Mouse (Mus musculus) ES-E14 (cell line): ENCODE results near the gene Ldhb. TPM values are rescaled to one million over a fixed set of nuclear protein-coding genes. Genes with fewer than 3 reads are reported as not detected.
A peak's percentile ranks its signal among the peaks of the same experiment; 100 is the strongest.

Experiments used
- DNase-seq: peaks from one replicate; pipeline ENCODE4 v3.0.0-alpha.2; 2013; ENCODE audit warnings: low read depth, low spot score
- H3K27ac ChIP-seq: 2 replicates; pipeline ENCODE4 v1.5.1; 2012; ENCODE audit warnings: low read depth, mild to moderate bottlenecking, low read length, moderate library complexity, mixed read lengths; ENCODE audit not compliant: poor library complexity, insufficient read depth, severe bottlenecking
- H3K36me3 ChIP-seq: 2 replicates; pipeline ENCODE4 v1.6.1; 2012; ENCODE audit warnings: mild to moderate bottlenecking, low read length, moderate library complexity, mixed read lengths; ENCODE audit not compliant: control insufficient read depth, poor library complexity, insufficient read depth, severe bottlenecking
- H3K4me1 ChIP-seq, 2 experiments: fragments of 150-350 bp in 1 of 2; sonication (generic) in 1 of 2; 2 replicates each; pipeline ENCODE4 v1.6.1; 2012; ENCODE audit warnings: low read length in 2 of 2, mild to moderate bottlenecking in 1 of 2, mixed read lengths in 1 of 2; ENCODE audit not compliant: control insufficient read depth in 2 of 2, insufficient read depth in 2 of 2, poor library complexity in 1 of 2
- H3K4me3 ChIP-seq, 2 experiments: fragments of 150-350 bp in 1 of 2; sonication (generic) in 1 of 2; 2 replicates each; pipeline ENCODE4 v1.5.1; 2012; ENCODE audit warnings: low read length in 2 of 2, low read depth in 1 of 2, mild to moderate bottlenecking in 1 of 2, mixed read lengths in 1 of 2; ENCODE audit not compliant: insufficient read depth in 1 of 2, poor library complexity in 1 of 2, severe bottlenecking in 1 of 2
- H3K9ac ChIP-seq: 2 replicates; pipeline ENCODE4 v1.6.1; 2012; ENCODE audit warnings: low read depth, mild to moderate bottlenecking, low read length, mixed read lengths; ENCODE audit not compliant: poor library complexity, insufficient read depth, severe bottlenecking
- H3K9me3 ChIP-seq: fragments of 150-350 bp; sonication (generic); 2 replicates; pipeline ENCODE4 v1.6.1; 2012; ENCODE audit warnings: low read depth, mild to moderate bottlenecking, low read length; ENCODE audit not compliant: control insufficient read depth, insufficient read depth
- CHD2 ChIP-seq: IDR thresholded peaks from 2 replicates; pipeline ENCODE4 v1.6.1; 2014; ENCODE audit warnings: mild to moderate bottlenecking, low read depth, low read length, inconsistent platforms
- HCFC1 ChIP-seq: IDR thresholded peaks from 2 replicates; pipeline ENCODE4 v1.6.1; 2012; ENCODE audit warnings: low read length, inconsistent platforms, borderline replicate concordance; ENCODE audit not compliant: insufficient read depth
- MAFK ChIP-seq: IDR thresholded peaks from 2 replicates; pipeline ENCODE4 v1.6.1; 2014; ENCODE audit warnings: mild to moderate bottlenecking, low read depth, low read length, inconsistent platforms; ENCODE audit not compliant: insufficient read depth
- ZC3H11A ChIP-seq: IDR thresholded peaks from 2 replicates; pipeline ENCODE4 v1.6.1; 2012; ENCODE audit warnings: low read depth, mild to moderate bottlenecking, inconsistent platforms, low read length, borderline replicate concordance
- ZNF384 ChIP-seq: IDR thresholded peaks from 2 replicates; pipeline ENCODE4 v1.6.1; 2012; ENCODE audit warnings: low read depth, low read length, inconsistent platforms
- in situ Hi-C, 2 experiments: fragments of 600-800 bp; cut with MboI; formaldehyde crosslinking; loops; one replicate each; pipeline ENCODE4 v1.15.1; 2025; ENCODE audit warnings: low sequenced_read_pairs in 2 of 2, inconsistent platforms in 1 of 2; ENCODE audit not compliant: unreplicated experiment in 2 of 2
- total RNA-seq: library from RNA; depleted of rRNA; stranded (reverse); fragments of 300-350 nt; gene quantifications from 2 replicates; pipeline ENCODE4 v1.2.3, GENCODE M21; 2012

Gene Ldhb
- total RNA-seq, 1 experiment = 139 TPM

DNA sequence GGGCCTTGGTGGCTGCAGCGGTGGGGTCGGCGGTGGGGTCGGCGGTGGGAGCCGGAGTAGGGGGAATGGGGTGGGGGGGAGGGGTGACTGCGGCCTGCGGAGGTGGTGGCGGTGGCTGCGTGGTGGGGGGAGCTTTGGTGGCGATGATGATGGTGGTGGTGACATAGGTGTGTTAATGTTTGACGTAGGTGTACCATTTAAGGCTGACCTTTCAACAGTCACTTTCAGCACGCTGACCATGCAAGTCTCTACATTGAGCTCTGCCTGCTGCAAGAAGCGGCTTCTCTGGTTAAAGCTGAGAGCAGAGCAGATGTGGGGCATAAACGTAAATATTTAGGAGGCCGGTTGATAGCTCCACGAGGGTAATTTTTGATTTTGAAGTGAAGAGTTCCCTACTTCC lies 24.4 kb upstream of the Ldhb start:
- Histone ChIP-seq H3K4me1 (no peaks in the 10 kb centered on the region), H3K4me3 (peak overlapping the region in 1 of 2 experiments; percentile 14; a peak in 1 of 4 replicates), H3K9me3 (no peaks in the 10 kb centered on the region), H3K36me3 (no peaks in the 10 kb centered on the region), H3K9ac (no peak overlapping the region), H3K27ac (no peak overlapping the region)
- in situ Hi-C loops = no loop called here
- TF ChIP-seq HCFC1 = no peak
- no peak for DNase-seq

GRCm38 (mm10) chr6:142530378-142530777 lies 22.6 kb upstream of the Ldhb start:
- Histone ChIP-seq H3K9ac (no peak overlapping the region), H3K27ac (no peak overlapping the region), H3K4me3 (no peak overlapping the region), H3K9me3 (no peaks in the 10 kb centered on the region), H3K36me3 (no peaks in the 10 kb centered on the region), H3K4me1 (no peaks in the 10 kb centered on the region)
- in situ Hi-C loops = no loop called here
- TF ChIP-seq MAFK (no peak), HCFC1 (no peak), CHD2 (no peak), ZNF384 (no peak), ZC3H11A (no peak)
- no peak for DNase-seq

- TF ChIP-seq CHD2 (no peak), MAFK (no peak), HCFC1 (no peak), ZC3H11A (no peak)
- H3K36me3 ChIP-seq = no peaks in the 10 kb centered on the region
- no peaks in the 10 kb centered on the region for H3K4me1 ChIP-seq
- no peak overlapping the region for H3K4me3 ChIP-seq
- no peak for DNase-seq
- H3K9me3 ChIP-seq = no peaks in the 10 kb centered on the region
- in situ Hi-C loops = loop anchor here in 1 of 2 experiments (10.0 kb wide), 1 partner anchor 195 kb away; no protein-coding TSS in a partner anchor
- peak overlapping the region; percentile 12; the same call in 1 of the 2 replicates for H3K9ac ChIP-seq
- no peak overlapping the region for H3K27ac ChIP-seq
These were observed 21.9 kb upstream of the Ldhb start for GRCm38 (mm10) chr6:142529680-142530079.

GRCm38 (mm10) chr6:142527931-142528562 lies 20.3 kb upstream of the Ldhb start:
- TF ChIP-seq ZNF384 = no peak
- TF ChIP-seq ZC3H11A = no peak
- no peak for TF ChIP-seq CHD2
- no peak for TF ChIP-seq HCFC1
- no peak for TF ChIP-seq MAFK
- Histone ChIP-seq H3K4me3 (no peak overlapping the region), H3K36me3 (no peaks in the 10 kb centered on the region), H3K27ac (no peak overlapping the region), H3K9ac (no peak overlapping the region), H3K4me1 (no peaks in the 10 kb centered on the region), H3K9me3 (no peaks in the 10 kb centered on the region)
- in situ Hi-C loops = loop anchor here in 1 of 2 experiments (10.0 kb wide), 1 partner anchor 197 kb away; no protein-coding TSS in a partner anchor
- no peak for DNase-seq
